23 mouse cellular contexts compared by ENCODE assay signal in the genomic region with DNA sequence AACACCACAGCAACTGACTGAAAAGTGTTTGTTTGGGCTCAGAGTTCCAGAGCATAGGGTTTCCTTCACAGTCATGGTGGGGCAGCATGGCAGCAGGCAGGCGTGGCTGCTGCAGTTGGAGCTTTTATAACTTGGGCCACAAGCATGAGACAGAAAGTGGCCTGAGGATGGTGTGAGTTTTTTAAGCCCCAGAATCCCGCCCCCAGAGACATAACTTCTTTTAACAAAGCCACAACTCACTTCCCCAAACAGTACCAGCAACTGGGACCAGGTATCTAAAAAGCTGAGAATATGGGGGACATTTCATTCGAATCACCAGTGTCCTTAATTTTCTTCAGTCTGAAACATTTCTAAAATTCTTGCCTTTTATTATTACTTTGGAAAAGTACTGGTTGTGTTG.
"Had no signal": no experiment of that assay in that cellular context is flagged by ENCODE, and none has a peak within 500 bp of the region (broad histone marks: within the 10 kb centered on the region; RNA-seq: fewer than 3 reads in every experiment).

No protein-coding gene starts in this region.

- H3K4me3 ChIP-seq: layer of hippocampus, adult 2 months; limb, embryonic 10.5 days; limb, embryonic 13.5 days; liver, embryonic 12.5 days; liver, embryonic 15.5 days; lung, embryonic 15.5 days; midbrain, embryonic 12.5 days; midbrain, embryonic 15.5 days; myocyte; neural tube, embryonic 13.5 days had no signal

- H3K27me3 ChIP-seq: limb, embryonic 13.5 days; liver, embryonic 12.5 days; liver, embryonic 15.5 days; lung, embryonic 15.5 days; midbrain, embryonic 12.5 days; midbrain, embryonic 15.5 days; neural tube, embryonic 13.5 days had no signal

- H3K4me1 ChIP-seq: limb, embryonic 10.5 days; limb, embryonic 13.5 days; midbrain, embryonic 12.5 days; midbrain, embryonic 15.5 days; neural tube, embryonic 13.5 days had no signal

- H3K36me3 ChIP-seq: limb, embryonic 13.5 days; liver, embryonic 12.5 days; liver, embryonic 15.5 days; lung, embryonic 15.5 days; midbrain, embryonic 12.5 days; midbrain, embryonic 15.5 days; neural tube, embryonic 13.5 days had no signal

- H3K27ac ChIP-seq: layer of hippocampus, adult 2 months; limb, embryonic 10.5 days; limb, embryonic 13.5 days; liver, embryonic 12.5 days; liver, embryonic 15.5 days; lung, embryonic 15.5 days; midbrain, embryonic 12.5 days; midbrain, embryonic 15.5 days; neural tube, embryonic 13.5 days; stomach, postnatal 0 days had no signal

- H3K4me2 ChIP-seq: limb, embryonic 13.5 days; liver, embryonic 12.5 days; liver, embryonic 15.5 days; lung, embryonic 15.5 days; midbrain, embryonic 12.5 days; midbrain, embryonic 15.5 days; neural tube, embryonic 13.5 days had no signal

- H3K9me3 ChIP-seq: limb, embryonic 10.5 days; limb, embryonic 13.5 days; liver, embryonic 12.5 days; liver, embryonic 15.5 days; lung, embryonic 15.5 days; midbrain, embryonic 12.5 days; midbrain, embryonic 15.5 days; neural tube, embryonic 13.5 days had no signal

- H3K9ac ChIP-seq: limb, embryonic 13.5 days; liver, embryonic 12.5 days; liver, embryonic 15.5 days; lung, embryonic 15.5 days; midbrain, embryonic 12.5 days; midbrain, embryonic 15.5 days; neural tube, embryonic 13.5 days had no signal

- ATAC-seq: liver, embryonic 12.5 days; midbrain, embryonic 15.5 days had no signal

- DNase-seq: kidney, adult 18-20 months; kidney, adult 9 months; kidney, postnatal 25 days; layer of hippocampus, adult 9-11 months; liver; lung, adult 18-20 months; lung, postnatal 10 days; lung, postnatal 36 days; spleen, adult 18-20 months; thymus, adult 2 months; thymus, postnatal 14 days; thymus, postnatal 4 days had no signal
